8 mouse cellular contexts compared by ENCODE assay signal in the genomic region with DNA sequence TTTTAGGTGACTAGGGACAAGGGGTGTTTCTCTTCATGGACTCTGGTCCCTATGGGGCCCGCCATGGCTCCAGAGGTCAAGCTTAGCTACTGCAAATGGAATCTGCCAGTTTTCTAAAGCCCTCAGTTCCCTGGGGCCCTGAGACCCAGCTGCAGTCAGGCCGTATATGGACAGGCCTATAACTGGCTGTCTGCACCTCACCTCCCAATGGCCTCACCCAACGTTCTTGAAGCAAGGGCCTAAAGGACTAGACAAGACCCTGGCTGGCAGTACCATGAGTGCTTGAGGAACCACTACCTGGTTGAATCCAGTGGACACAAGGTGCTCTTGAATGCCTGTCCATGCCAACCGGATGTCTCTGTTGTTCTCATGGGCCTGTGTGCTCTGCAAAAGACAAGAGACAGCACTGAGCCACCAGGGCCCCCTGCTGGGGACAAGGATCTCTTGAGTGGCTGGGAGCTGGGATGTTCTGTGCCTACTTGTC. TPM values are rescaled to one million over a fixed set of nuclear protein-coding genes. Genes with fewer than 3 reads are reported as not detected.
DNase-seq lines count a peak whose midpoint lies in the region; ATAC-seq lines count a peak whose summit lies in the region.

No protein-coding gene starts in this region.

- H3K36me3 ChIP-seq in liver, embryonic 11.5 days (ENCODE audit: control insufficient read depth, insufficient read depth, low read length): peaks cover 4% of the 10 kb centered on the region; the same call in 1 of the 2 replicates
- peaks cover 19% of the 10 kb centered on the region for H3K36me3 ChIP-seq in stomach, embryonic 14.5 days (ENCODE audit: control insufficient read depth, insufficient read depth, low read length)

- no peak overlapping the region for H3K4me2 ChIP-seq in liver, embryonic 11.5 days
- H3K4me2 ChIP-seq in stomach, embryonic 14.5 days (replicated peaks; ENCODE audit: low read depth, low read length): no peak overlapping the region

- no peaks in the 10 kb centered on the region for H3K9me3 ChIP-seq in liver, embryonic 11.5 days (ENCODE audit: control insufficient read depth, low read length)
- H3K9me3 ChIP-seq in stomach, embryonic 14.5 days (ENCODE audit: control insufficient read depth, low read depth, low read length): no peaks in the 10 kb centered on the region

- DNase-seq in 3T3-L1 (ENCODE audit: low read depth, low spot score) (peak; percentile 58), adipocyte (ENCODE audit: low spot score) (peak; percentile 66)
- DNase-seq in heart, postnatal 36 days: peak; percentile 39 to 55
- no peak for DNase-seq in liver, embryonic 11.5 days (ENCODE audit: low spot score)
- DNase-seq in urinary bladder, postnatal 14 days (ENCODE audit: low spot score): no peak
- no peak for DNase-seq in cerebellum, postnatal 14 days

- 79% methylated on average over 4 of the region's 4 CpGs for WGBS in liver, embryonic 11.5 days
- WGBS in stomach, embryonic 14.5 days: 77% methylated on average over 4 of the region's 4 CpGs

- intact Hi-C loops in heart, postnatal 36 days (cut with DNase I): loop anchor here (2.0 kb wide), 2 partner anchors 14 to 24 kb away; no protein-coding TSS in a partner anchor

- H3K4me1 ChIP-seq in liver, embryonic 11.5 days (replicated peaks; ENCODE audit: control insufficient read depth, insufficient read depth, low read length): peaks cover 21% of the 10 kb centered on the region
- peaks cover 28% of the 10 kb centered on the region for H3K4me1 ChIP-seq in stomach, embryonic 14.5 days (ENCODE audit: control insufficient read depth, insufficient read depth, low read length)

- H3K4me3 ChIP-seq in liver, embryonic 11.5 days (ENCODE audit: low read depth, low read length): no peak overlapping the region
- H3K4me3 ChIP-seq in stomach, embryonic 14.5 days (ENCODE audit: low read depth, low read length): no peak overlapping the region

- H3K27ac ChIP-seq in liver, embryonic 11.5 days (ENCODE audit: low read depth, low read length): peak overlapping the region; percentile 15; the same call in 1 of the 2 replicates
- H3K27ac ChIP-seq in stomach, embryonic 14.5 days (ENCODE audit: low read length): peak overlapping the region; percentile 46; the same call in 1 of the 2 replicates

- ATAC-seq in liver, embryonic 11.5 days (replicated peaks; ENCODE audit: low FRiP score): no peak
- ATAC-seq in stomach, embryonic 14.5 days (ENCODE audit: insufficient number of reproducible peaks, insufficient read depth, low FRiP score, low read depth): no peak
- no peak for ATAC-seq in megakaryocyte progenitor cell, adult 5-6 weeks (replicated peaks; ENCODE audit: poor library complexity)

- H3K9ac ChIP-seq in liver, embryonic 11.5 days (ENCODE audit: low read depth, low read length): no peak overlapping the region
- H3K9ac ChIP-seq in stomach, embryonic 14.5 days (replicated peaks; ENCODE audit: low read depth, low read length): no peak overlapping the region

- H3K27me3 ChIP-seq in liver, embryonic 11.5 days (replicated peaks; ENCODE audit: control insufficient read depth, insufficient read depth, low read length): no peaks in the 10 kb centered on the region
- H3K27me3 ChIP-seq in stomach, embryonic 14.5 days (ENCODE audit: control insufficient read depth, insufficient read depth, low read length): no peaks in the 10 kb centered on the region

RNA-seq across cellular contexts. Expression of gene Dnaja3, which starts 15.5 kb away (rescaled TPM):
- total RNA-seq in heart, postnatal 36 days (2021): 100 to 1,000 TPM; 143 to 164 TPM
- 104 and 111 TPM in 2 replicates for polyA plus RNA-seq in liver, embryonic 11.5 days (2014; fragmentation: Nextera tagmentation; extraction: Ambion mirVana)
- 57.8 and 61.6 TPM in 2 replicates for polyA plus RNA-seq in stomach, embryonic 14.5 days (2014; fragmentation: Nextera tagmentation; extraction: Ambion mirVana)
- 24.6 and 26.3 TPM in 2 replicates for total RNA-seq in megakaryocyte progenitor cell, adult 5-6 weeks (2015)
- 59.5 and 71.1 TPM in 2 replicates for total RNA-seq in megakaryocyte progenitor cell, adult 5-6 weeks (2017)

RNA-seq across cellular contexts. Expression of gene Vasn, which starts 15.6 kb away (rescaled TPM):
- 10 to 100 TPM in 1 of 2 experiments, 1 to 10 TPM in 1; 9.2 to 11.0 TPM for total RNA-seq in heart, postnatal 36 days (2021)
- 9.3 and 9.4 TPM in 2 replicates for polyA plus RNA-seq in liver, embryonic 11.5 days (2014; fragmentation: Nextera tagmentation; extraction: Ambion mirVana)
- polyA plus RNA-seq in stomach, embryonic 14.5 days (2014; fragmentation: Nextera tagmentation; extraction: Ambion mirVana): 17.5 and 20.4 TPM in 2 replicates
- 0.07 and 0.49 TPM in 2 replicates for total RNA-seq in megakaryocyte progenitor cell, adult 5-6 weeks (2015)
- total RNA-seq in megakaryocyte progenitor cell, adult 5-6 weeks (2017): 0.17 and 0.34 TPM in 2 replicates

RNA-seq across cellular contexts. Expression of gene Coro7, which starts 24.3 kb away (rescaled TPM):
- 10 to 100 TPM; 13.0 to 13.7 TPM for total RNA-seq in heart, postnatal 36 days (2021)
- polyA plus RNA-seq in liver, embryonic 11.5 days (2014; fragmentation: Nextera tagmentation; extraction: Ambion mirVana): 17.4 and 18.7 TPM in 2 replicates
- 15.0 and 16.6 TPM in 2 replicates for polyA plus RNA-seq in stomach, embryonic 14.5 days (2014; fragmentation: Nextera tagmentation; extraction: Ambion mirVana)
- total RNA-seq in megakaryocyte progenitor cell, adult 5-6 weeks (2015): 62.1 and 67.0 TPM in 2 replicates
- 34.1 and 40.2 TPM in 2 replicates for total RNA-seq in megakaryocyte progenitor cell, adult 5-6 weeks (2017)

RNA-seq across cellular contexts. Expression of gene Pam16, which starts 30.5 kb away (rescaled TPM):
- 100 to 1,000 TPM; 134 to 150 TPM for total RNA-seq in heart, postnatal 36 days (2021)
- polyA plus RNA-seq in liver, embryonic 11.5 days (2014; fragmentation: Nextera tagmentation; extraction: Ambion mirVana): 110 and 116 TPM in 2 replicates
- 84.7 and 85.5 TPM in 2 replicates for polyA plus RNA-seq in stomach, embryonic 14.5 days (2014; fragmentation: Nextera tagmentation; extraction: Ambion mirVana)
- 74.0 and 86.1 TPM in 2 replicates for total RNA-seq in megakaryocyte progenitor cell, adult 5-6 weeks (2015)
- 19.1 and 35.2 TPM in 2 replicates for total RNA-seq in megakaryocyte progenitor cell, adult 5-6 weeks (2017)

Comparison
In these comparisons a context has a peak if more than half of its experiments do, and no peak if none do; other contexts are left out.
1. DNase-seq: peak in 3T3-L1 (single experiment), adipocyte (single experiment) and heart, postnatal 36 days (2 of 2); none in liver, embryonic 11.5 days (single experiment), urinary bladder, postnatal 14 days (single experiment) and cerebellum, postnatal 14 days (0 of 2).
2. RNA of gene Vasn, which starts 15.6 kb away (total RNA-seq): 9.2 to 11.0 TPM in heart, postnatal 36 days; 0.07 to 0.49 TPM in megakaryocyte progenitor cell, adult 5-6 weeks; every median in the first group is over 4 times any median in the second.